Mouse (Mus musculus) forebrain, embryonic 16.5 days (tissue): ENCODE data around the gene Tomm40l. TPM values are rescaled to one million over a fixed set of nuclear protein-coding genes. Genes with fewer than 3 reads are reported as not detected.
A peak's percentile ranks its signal among the peaks of the same experiment; 100 is the strongest.

Source experiments
- ATAC-seq: fragments of 200-750 bp; cut with Nextera tagmentation; 2 replicates; pipeline ENCODE4 v1.8.0; 2017; ENCODE audit warnings: mild to moderate bottlenecking, moderate library complexity
- H3K27ac ChIP-seq: fragments of 300-500 bp; sonication (generic); 2 replicates; pipeline ENCODE4 v1.5.1; 2014; ENCODE audit warnings: low read length, control low read depth
- H3K27me3 ChIP-seq: fragments of 300-500 bp; sonication (generic); replicated peaks from 2 replicates; pipeline ENCODE4 v1.6.1; 2014; ENCODE audit warnings: low read length; ENCODE audit not compliant: control insufficient read depth, insufficient read depth
- H3K36me3 ChIP-seq: fragments of 300-500 bp; sonication (generic); 2 replicates; pipeline ENCODE4 v1.6.1; 2014; ENCODE audit not compliant: control insufficient read depth, insufficient read depth
- H3K4me1 ChIP-seq: fragments of 300-500 bp; sonication (generic); replicated peaks from 2 replicates; pipeline ENCODE4 v1.6.1; 2014; ENCODE audit warnings: low read length; ENCODE audit not compliant: control insufficient read depth, insufficient read depth
- H3K4me2 ChIP-seq: fragments of 300-500 bp; sonication (generic); 2 replicates; pipeline ENCODE4 v1.6.1; 2014; ENCODE audit warnings: mild to moderate bottlenecking, low read length, control low read depth
- H3K4me3 ChIP-seq: fragments of 300-500 bp; sonication (generic); replicated peaks from 2 replicates; pipeline ENCODE4 v1.5.1; 2014; ENCODE audit warnings: mild to moderate bottlenecking, low read length, control low read depth
- H3K9ac ChIP-seq: fragments of 300-500 bp; sonication (generic); replicated peaks from 2 replicates; pipeline ENCODE4 v1.6.1; 2014; ENCODE audit warnings: low read depth, low read length, control low read depth
- H3K9me3 ChIP-seq: fragments of 300-500 bp; sonication (generic); 2 replicates; pipeline ENCODE4 v1.6.1; 2016; ENCODE audit warnings: low read length; ENCODE audit not compliant: control insufficient read depth
- whole genome bisulfite sequencing: fragments of 180-500 bp; shearing (Covaris S2); extraction: QIAGEN DNeasy Blood & Tissue Kit; methylation state at CpG from one replicate; pipeline ENCODE4 v1.1.7; 2014; 5-methylcytosine and 5-hydroxymethylcytosine counted together
- polyA plus RNA-seq: library from polyadenylated mRNA; unstranded; fragments of >200 nt; fragmentation: Nextera tagmentation; extraction: Ambion mirVana; gene quantifications from 2 replicates; pipeline ENCODE4 v1.2.1, GENCODE M21; 2015

The Tomm40l gene
- polyA plus RNA-seq, 1 experiment from 2014 or later = 54.8 TPM

DNA sequence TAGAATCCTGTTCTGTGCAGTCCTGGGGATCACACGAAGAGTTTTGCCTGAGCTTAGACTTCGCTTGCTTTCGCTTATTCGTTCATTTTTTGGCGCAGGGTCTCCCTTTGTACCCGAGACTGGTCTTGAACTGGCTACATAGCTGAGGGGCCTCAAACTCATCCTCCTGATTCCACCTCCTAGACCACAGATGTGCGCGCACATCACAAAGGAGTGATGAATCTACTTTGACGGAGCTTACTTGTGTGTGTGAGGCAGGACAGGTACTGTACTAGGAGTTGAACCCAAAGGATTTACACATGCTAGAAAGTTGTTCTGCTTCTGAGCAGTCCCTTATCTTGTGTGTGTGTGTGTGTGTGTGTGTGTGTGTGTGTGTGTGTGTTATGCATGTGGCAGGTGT lies 31.5 kb downstream of the Tomm40l start:
- peaks cover 26% of the 10 kb centered on the region for H3K4me1 ChIP-seq
- peaks cover 32% of the 10 kb centered on the region for H3K27me3 ChIP-seq
- no peak overlapping the region for H3K4me2 ChIP-seq
- H3K27ac ChIP-seq = no peak overlapping the region
- no peak for ATAC-seq
- no peak overlapping the region for H3K4me3 ChIP-seq
- H3K9ac ChIP-seq = no peak overlapping the region
- 95% methylated on average over 9 of the region's 9 CpGs for WGBS
- H3K36me3 ChIP-seq = no peaks in the 10 kb centered on the region
- no peaks in the 10 kb centered on the region for H3K9me3 ChIP-seq

DNA sequence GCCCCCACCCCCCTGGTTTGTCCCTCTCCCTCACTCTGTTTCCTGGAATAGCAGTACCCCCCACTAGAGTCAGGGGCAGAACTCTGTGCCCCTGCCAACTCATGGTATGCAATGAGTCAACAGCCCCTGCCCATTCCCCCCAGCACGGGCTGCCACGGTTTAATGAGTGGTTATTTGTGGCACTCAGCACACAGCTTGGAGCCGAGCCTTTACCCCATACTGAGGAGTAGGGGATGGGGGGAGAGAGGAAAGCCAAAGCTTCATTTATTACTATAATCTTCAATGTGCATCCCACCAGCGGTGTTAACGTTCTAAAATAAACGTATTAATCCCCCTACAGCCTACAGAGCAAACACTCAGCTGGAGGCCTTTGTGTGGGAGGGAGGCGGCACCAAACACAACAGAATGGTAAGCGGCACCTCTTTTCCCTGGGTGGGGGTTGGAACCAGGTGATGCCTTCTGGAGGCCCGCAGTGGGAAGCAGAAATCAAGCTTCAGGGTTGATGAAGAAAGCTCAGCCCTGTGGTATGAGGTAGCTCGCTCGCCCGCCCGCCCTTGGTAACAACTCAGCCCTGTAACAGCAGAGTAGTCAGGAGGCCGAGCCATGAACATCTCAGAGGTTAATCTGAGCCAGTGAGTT lies 32.7 kb downstream of the Tomm40l start:
- WGBS = 23% methylated on average over 14 of the region's 14 CpGs
- Histone ChIP-seq H3K4me3 (no peak overlapping the region), H3K4me1 (peaks cover 21% of the 10 kb centered on the region), H3K27ac (no peak overlapping the region), H3K36me3 (no peaks in the 10 kb centered on the region), H3K27me3 (peaks cover 26% of the 10 kb centered on the region), H3K9ac (no peak overlapping the region), H3K9me3 (no peaks in the 10 kb centered on the region), H3K4me2 (no peak overlapping the region)
- no peak for ATAC-seq

DNA sequence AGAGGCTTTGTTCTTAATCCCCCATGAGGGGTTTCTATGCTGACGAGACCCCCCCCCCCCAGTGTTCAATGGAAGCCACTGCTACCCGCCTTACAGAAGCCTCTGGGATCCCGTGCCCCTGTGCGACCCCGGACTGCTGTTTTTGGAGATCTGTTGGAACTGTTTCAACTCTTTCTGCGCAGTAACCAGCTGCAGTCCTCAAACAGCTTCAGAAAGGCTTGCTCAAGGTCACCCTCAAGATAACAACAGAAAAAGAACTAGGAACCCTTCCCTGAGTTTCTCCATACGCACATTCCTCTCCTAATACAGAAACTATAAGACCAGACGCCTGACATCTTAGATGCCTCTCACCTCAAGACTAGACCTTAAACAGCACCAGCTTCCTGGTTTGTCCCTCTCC lies 33.3 kb downstream of the Tomm40l start:
- H3K27me3 ChIP-seq = peaks cover 21% of the 10 kb centered on the region
- WGBS = 12% methylated on average over 8 of the region's 8 CpGs
- no peaks in the 10 kb centered on the region for H3K9me3 ChIP-seq
- no peaks in the 10 kb centered on the region for H3K36me3 ChIP-seq
- no peak overlapping the region for H3K27ac ChIP-seq
- H3K9ac ChIP-seq = no peak overlapping the region
- no peak overlapping the region for H3K4me3 ChIP-seq
- no peak for ATAC-seq
- H3K4me2 ChIP-seq = no peak overlapping the region
- peaks cover 21% of the 10 kb centered on the region for H3K4me1 ChIP-seq

GRCm38 (mm10) chr1:171187851-171188700 lies 34.2 kb downstream of the Tomm40l start:
- Histone ChIP-seq H3K4me3 (no peak overlapping the region), H3K9me3 (no peaks in the 10 kb centered on the region)
- peak; percentile 33; the same call in 1 of the 2 replicates for ATAC-seq

GRCm38 (mm10) chr1:171185655-171186054 lies 36.7 kb downstream of the Tomm40l start:
- no peaks in the 10 kb centered on the region for H3K9me3 ChIP-seq
- no peak overlapping the region for H3K4me2 ChIP-seq
- H3K4me3 ChIP-seq = no peak overlapping the region
- H3K4me1 ChIP-seq = peaks cover 13% of the 10 kb centered on the region
- 0 out of 2 replicates have a peak, but pooled peaks cover under 1% of the 10 kb centered on the region for H3K27me3 ChIP-seq
- H3K27ac ChIP-seq = no peak overlapping the region
- no peaks in the 10 kb centered on the region for H3K36me3 ChIP-seq
- no peak for ATAC-seq
- H3K9ac ChIP-seq = no peak overlapping the region
- WGBS = 61% methylated on average over 8 of the region's 8 CpGs

More at GRCm38 (mm10) chr1:171187851-171188700, 34.2 kb downstream of the Tomm40l start:
- Histone ChIP-seq H3K27me3 (peaks cover 14% of the 10 kb centered on the region), H3K9ac (no peak overlapping the region), H3K36me3 (no peaks in the 10 kb centered on the region), H3K4me2 (no peak overlapping the region), H3K27ac (no peak overlapping the region), H3K4me1 (peaks cover 16% of the 10 kb centered on the region)
- WGBS = 26% methylated on average over 13 of the region's 13 CpGs

DNA sequence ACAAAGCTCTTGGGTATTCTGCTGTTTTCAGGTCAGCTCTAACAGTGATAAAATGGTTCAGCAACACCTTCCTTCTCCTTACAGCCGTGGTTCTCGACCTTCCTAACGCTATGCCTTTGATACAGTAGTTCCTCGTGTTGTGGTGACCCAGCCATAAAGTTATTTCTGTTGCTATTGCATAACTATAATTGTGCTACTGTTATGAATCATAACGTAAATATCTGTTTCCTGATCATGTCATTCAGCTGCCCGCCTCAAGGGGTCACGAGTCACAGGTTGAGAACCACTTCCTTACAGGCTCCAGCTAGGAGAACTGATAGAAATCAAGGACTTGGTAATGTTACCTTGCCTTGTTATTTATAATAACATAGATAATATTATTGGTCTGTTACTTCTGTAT lies 38.0 kb downstream of the Tomm40l start:
- H3K36me3 ChIP-seq = no peaks in the 10 kb centered on the region
- no peaks in the 10 kb centered on the region for H3K9me3 ChIP-seq
- H3K4me2 ChIP-seq = no peak overlapping the region
- peaks cover 8% of the 10 kb centered on the region for H3K4me1 ChIP-seq
- no peak overlapping the region for H3K4me3 ChIP-seq
- no peak overlapping the region for H3K27ac ChIP-seq
- no peak for ATAC-seq
- H3K9ac ChIP-seq = no peak overlapping the region
- H3K27me3 ChIP-seq = no peaks in the 10 kb centered on the region
- WGBS = 89% methylated on average over 7 of the region's 7 CpGs

GRCm38 (mm10) chr1:171183620-171184019 lies 38.7 kb downstream of the Tomm40l start:
- 76% methylated on average over 3 of the region's 3 CpGs for WGBS
- H3K36me3 ChIP-seq = no peaks in the 10 kb centered on the region
- peaks cover 4% of the 10 kb centered on the region for H3K4me1 ChIP-seq

GRCm38 (mm10) chr1:171183025-171183424 lies 39.3 kb downstream of the Tomm40l start:
- Histone ChIP-seq H3K36me3 (no peaks in the 10 kb centered on the region), H3K4me3 (no peak overlapping the region), H3K27ac (no peak overlapping the region), H3K9me3 (no peaks in the 10 kb centered on the region), H3K27me3 (no peaks in the 10 kb centered on the region), H3K4me1 (0 out of 2 replicates have a peak, but pooled peaks cover under 1% of the 10 kb centered on the region), H3K9ac (no peak overlapping the region), H3K4me2 (no peak overlapping the region)
- WGBS = 80% methylated on average over 3 of the region's 3 CpGs
- ATAC-seq = no peak

More at GRCm38 (mm10) chr1:171183620-171184019, 38.7 kb downstream of the Tomm40l start:
- Histone ChIP-seq H3K9ac (no peak overlapping the region), H3K27me3 (no peaks in the 10 kb centered on the region), H3K9me3 (no peaks in the 10 kb centered on the region), H3K4me3 (no peak overlapping the region), H3K27ac (no peak overlapping the region), H3K4me2 (no peak overlapping the region)
- no peak for ATAC-seq

DNA sequence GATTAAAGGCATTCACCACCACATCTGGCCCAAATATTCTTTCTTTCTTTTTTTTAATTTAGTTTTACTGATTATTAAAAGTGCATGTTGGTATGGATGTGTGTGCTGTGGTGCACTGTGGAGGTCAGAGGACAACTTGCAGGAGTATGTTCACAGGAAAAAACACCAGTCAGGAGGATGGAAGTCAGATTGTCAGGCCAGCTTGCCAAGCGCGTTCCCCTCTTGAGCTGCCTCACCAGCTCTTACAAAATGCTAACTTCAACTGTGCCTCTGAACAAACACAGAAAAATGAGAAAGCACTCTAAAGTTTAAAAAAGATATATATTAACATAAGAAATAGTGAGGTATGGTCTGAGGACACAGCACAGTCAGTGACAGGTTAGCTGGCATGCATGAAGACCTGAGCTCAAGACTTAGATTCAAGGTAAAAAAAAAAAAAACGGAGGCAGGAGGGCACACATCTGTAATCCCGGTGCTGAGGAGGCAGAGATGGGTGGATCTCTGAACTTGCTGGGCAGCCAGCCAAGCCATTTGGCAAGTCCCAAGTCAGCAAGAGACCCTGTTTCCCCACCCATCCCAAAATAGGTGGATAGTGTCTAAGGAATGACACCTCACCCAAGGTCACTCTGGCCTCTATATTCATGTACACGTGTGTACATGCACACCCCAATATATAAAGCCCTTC lies 42.7 kb downstream of the Tomm40l start:
- 81% methylated on average over 5 of the region's 5 CpGs for WGBS
- Histone ChIP-seq H3K9ac (no peak overlapping the region), H3K4me3 (no peak overlapping the region), H3K27me3 (no peaks in the 10 kb centered on the region), H3K27ac (no peak overlapping the region), H3K9me3 (no peaks in the 10 kb centered on the region), H3K36me3 (no peaks in the 10 kb centered on the region), H3K4me2 (no peak overlapping the region), H3K4me1 (no peaks in the 10 kb centered on the region)
- no peak for ATAC-seq
